Mouse (Mus musculus): ENCODE results near the gene Sez6l.

Gene Sez6l

GRCm38 (mm10) chr5:112586071-112586470, 9.1 kb upstream of the Sez6l start:
- DNase-seq (ENCODE audit: low read depth in 1 of 2, low spot score in 2 of 2): no peak

DNA sequence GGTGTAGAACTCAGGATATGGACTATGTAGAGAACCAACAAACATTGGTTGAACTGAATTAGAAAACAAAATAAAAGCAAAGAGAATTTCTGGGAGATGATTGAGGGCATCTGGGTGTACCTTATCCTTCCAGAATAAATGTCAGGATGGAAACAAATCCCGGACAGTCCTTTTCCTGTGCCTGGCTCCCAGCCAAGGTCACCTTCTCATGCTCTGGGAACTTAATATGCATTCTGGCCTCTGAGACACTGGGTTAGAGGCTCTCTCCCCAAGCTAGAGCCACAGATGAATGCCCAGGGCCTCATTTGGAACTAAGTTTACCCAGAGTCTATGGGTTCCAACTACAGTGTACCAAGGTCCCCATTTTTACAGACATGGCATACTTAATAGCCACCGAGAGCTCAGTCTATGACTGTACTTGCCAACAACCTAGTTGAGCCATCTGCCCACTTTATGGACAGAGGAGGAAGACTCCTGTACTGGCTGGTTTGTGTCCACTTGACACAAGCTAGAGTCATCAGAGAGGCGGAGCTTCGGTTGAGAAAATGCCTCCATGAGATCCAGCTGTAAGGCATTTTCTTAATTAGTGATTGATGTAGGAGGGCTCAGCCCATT, 7.3 kb upstream of the Sez6l start:
- no peak for DNase-seq (ENCODE audit: low read depth in 1 of 2, low spot score in 2 of 2)

GRCm38 (mm10) chr5:112583304-112583703, 6.3 kb upstream of the Sez6l start:
- DNase-seq (ENCODE audit: low read depth in 1 of 2, low spot score in 2 of 2): no peak

DNA sequence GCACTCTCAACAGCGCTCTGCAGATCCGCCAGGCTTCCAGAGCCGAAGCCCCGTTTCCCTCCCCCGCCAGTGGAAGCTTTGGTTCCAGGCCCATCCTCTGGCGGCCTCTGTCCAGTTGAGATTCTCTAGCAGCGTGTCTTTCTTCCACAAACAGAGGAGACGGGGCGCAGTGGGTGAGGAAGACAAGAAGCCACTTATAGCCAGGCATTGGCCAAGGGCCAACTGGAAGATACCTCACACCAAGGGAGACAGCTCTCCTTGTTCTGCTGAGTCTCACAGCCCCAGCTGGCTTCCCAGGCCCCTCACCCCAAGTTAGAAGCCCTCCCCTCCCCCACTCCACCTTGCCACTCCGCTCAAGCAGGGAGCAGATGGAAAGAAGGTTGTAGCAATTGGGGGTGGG, 765 bp upstream of the Sez6l start:
- no peak for DNase-seq (ENCODE audit: low read depth in 1 of 2, low spot score in 2 of 2)

GRCm38 (mm10) chr5:112576361-112576992, 508 bp downstream of the Sez6l start:
- no peak for DNase-seq (ENCODE audit: low read depth in 1 of 2, low spot score in 2 of 2)

GRCm38 (mm10) chr5:112575151-112575915, 1.7 kb downstream of the Sez6l start:
- DNase-seq (ENCODE audit: low read depth in 1 of 2, low spot score in 2 of 2): no peak

DNA sequence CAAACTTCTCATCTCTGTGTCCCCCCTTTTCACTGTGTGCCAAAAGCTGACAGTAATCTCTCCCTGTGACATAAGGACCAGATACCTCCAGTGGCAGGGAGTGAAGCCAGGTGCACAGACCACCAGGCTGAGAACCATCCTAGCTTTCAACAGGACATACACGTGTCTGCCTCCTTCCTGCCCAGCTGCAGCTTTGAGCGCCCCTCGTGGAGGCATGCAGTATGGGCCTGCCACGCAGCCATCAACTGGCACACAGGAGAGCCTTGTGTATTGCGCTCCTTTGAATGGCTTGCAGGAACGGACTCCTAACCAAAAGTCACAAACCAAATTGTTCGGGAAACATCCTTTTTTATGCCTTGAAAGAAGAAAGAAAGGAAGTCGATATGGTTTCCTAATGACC, 3.1 kb downstream of the Sez6l start:
- no peak for DNase-seq (ENCODE audit: low read depth in 1 of 2, low spot score in 2 of 2)

GRCm38 (mm10) chr5:112572217-112572616, 4.8 kb downstream of the Sez6l start:
- DNase-seq (ENCODE audit: low read depth in 1 of 2, low spot score in 2 of 2): no peak

DNA sequence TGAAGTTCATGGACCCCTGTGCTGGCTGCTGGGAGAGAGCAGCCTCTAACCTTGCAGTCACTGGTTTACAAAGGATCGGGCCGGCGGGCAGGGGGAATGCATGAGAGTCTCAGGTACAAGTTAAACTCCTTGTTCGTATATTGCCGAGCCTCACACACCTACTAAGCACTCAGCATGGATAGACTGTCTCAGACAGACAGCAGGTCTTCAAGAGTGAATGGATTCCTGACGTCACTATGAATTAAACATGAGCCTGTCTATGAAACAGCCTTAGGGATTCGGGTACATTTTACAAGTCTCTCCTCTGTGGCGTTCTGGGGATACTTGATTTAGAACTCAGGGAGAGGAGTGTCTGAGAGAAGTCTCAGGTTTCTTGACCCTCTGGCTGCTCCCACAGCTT, 11.5 kb downstream of the Sez6l start:
- DNase-seq (ENCODE audit: low read depth in 1 of 2, low spot score in 2 of 2): no peak

DNA sequence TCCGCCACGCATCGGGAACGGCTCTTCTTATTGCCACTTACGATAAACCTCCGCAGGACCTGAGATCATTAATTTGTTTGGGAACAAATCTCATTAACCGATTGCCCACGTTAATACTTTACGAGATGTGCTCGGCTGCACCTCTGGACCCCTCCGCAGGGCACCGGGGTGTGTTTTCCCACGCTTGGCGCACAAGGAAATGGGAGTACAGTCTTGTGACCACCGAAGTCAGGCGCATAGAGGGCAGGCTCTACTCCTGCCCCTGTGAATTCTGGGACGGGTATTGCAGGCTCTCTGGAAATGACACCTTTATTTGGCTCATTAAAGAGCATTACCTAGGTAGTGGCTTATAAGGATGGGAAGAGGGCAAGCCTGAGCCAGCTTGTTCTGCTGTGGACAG, 11.9 kb downstream of the Sez6l start:
- no peak for DNase-seq (ENCODE audit: low read depth in 1 of 2, low spot score in 2 of 2)

GRCm38 (mm10) chr5:112560869-112561499, 16.0 kb downstream of the Sez6l start:
- DNase-seq (ENCODE audit: low read depth in 1 of 2, low spot score in 2 of 2): no peak

DNA sequence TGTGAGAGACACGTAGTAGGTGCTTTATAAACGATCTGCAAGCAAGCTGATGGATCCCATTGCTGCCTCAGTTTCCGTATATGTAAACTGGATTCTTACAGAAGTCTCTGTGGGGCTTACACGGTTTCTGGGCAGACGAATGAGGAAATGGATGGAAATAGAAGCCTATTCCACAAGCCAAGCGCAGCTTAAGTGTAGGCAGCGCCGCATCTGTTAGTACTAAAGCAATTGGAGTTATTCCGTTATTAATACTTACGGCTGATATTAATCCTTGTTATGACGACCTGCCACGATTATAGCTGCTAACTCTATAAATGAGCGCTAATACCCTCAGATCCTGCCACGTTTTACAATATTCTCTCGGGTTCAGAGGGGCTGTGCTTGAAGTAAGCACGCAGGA, 16.8 kb downstream of the Sez6l start:
- no peak for DNase-seq (ENCODE audit: low read depth in 1 of 2, low spot score in 2 of 2)

DNA sequence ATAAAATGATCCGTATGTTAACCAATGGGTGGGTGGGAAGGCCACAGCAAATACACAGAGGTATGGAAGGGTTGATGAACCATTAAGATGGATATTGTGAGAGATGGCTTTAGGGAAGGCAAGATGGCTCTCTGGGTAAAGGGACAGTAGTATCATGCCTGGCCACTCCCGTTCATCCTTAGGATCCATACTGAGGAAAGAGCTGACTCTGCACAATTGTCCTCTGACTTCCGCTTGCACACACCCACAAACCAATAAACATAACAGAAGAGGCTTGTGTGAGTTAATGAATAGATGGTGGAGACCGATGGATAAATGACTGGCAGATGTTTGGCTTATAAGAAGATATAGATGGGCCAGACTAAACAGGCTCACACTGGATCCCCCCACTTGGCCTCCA, 19.6 kb downstream of the Sez6l start:
- no peak for DNase-seq (ENCODE audit: low read depth in 1 of 2, low spot score in 2 of 2)

DNA sequence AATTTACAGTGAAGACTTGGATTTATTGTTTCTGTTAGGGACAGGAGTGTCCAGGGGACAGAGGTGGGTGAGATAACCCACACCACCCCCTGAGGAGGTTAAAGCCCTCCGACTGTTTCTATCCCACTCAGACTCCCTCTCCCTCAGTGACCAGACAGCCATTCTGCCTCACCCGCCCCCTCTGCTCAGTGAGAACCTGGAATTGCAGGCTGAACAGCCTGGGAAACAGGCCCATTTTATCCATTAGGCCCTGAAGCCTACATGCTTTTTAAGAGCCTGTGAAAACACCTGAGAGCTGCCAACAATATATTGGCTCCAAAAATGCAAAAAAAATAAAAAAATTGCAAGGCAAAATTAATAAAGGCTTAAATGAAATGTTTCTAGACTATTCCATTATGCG, 20.3 kb downstream of the Sez6l start:
- no peak for DNase-seq (ENCODE audit: low read depth in 1 of 2, low spot score in 2 of 2)

DNA sequence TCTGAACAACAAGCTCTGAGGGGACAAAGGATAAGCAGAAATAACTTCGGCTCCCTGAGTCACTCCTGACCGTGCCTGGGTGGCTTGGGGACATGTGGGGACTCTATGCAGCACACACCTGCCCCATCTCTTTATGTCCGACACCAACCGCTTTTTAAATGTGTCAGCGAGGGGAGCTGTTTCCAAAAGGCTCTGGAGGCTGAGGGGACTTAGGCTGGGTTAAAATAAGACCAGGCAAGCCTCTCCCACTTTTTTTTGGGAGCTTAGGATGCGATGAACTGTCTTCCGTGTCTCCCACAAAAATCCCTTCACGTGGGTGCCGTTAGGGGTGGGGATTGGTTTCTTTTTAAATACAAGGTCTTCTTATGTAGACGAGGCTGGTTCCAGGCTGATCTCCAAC, 22.5 kb downstream of the Sez6l start:
- DNase-seq (ENCODE audit: low read depth in 1 of 2, low spot score in 2 of 2): no peak

DNA sequence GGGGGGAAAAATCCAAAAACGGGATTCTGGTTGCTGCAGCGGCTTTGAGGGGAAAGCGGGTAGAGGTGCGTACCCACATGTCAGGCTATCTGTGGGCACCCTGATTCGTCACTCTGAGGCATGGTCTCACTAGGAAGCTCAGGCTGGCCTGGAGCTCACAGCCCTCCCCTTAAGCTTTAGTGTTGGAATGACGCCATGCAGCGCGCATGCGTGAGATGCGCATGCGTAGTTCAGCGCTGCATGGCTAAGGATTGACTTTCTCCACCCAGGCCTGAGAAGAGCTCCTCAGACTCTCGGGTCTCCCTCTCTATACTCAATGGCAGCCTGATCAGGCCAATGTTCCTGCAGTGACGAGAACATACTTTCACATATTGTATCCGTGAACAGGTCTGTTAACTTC, 24.2 kb downstream of the Sez6l start:
- DNase-seq (ENCODE audit: low read depth in 1 of 2, low spot score in 2 of 2): no peak

GRCm38 (mm10) chr5:112551975-112552728, 24.8 kb downstream of the Sez6l start:
- DNase-seq (ENCODE audit: low read depth in 1 of 2, low spot score in 2 of 2): no peak

- DNase-seq (ENCODE audit: low read depth in 1 of 2, low spot score in 2 of 2): no peak
Observed at GRCm38 (mm10) chr5:112548846-112549620, 28.0 kb downstream of the Sez6l start.

- DNase-seq (ENCODE audit: low read depth in 1 of 2, low spot score in 2 of 2): no peak
Observed at GRCm38 (mm10) chr5:112546771-112547170, 30.2 kb downstream of the Sez6l start.

- DNase-seq (ENCODE audit: low read depth in 1 of 2, low spot score in 2 of 2): no peak
Observed at GRCm38 (mm10) chr5:112538295-112538694, 38.7 kb downstream of the Sez6l start.

DNA sequence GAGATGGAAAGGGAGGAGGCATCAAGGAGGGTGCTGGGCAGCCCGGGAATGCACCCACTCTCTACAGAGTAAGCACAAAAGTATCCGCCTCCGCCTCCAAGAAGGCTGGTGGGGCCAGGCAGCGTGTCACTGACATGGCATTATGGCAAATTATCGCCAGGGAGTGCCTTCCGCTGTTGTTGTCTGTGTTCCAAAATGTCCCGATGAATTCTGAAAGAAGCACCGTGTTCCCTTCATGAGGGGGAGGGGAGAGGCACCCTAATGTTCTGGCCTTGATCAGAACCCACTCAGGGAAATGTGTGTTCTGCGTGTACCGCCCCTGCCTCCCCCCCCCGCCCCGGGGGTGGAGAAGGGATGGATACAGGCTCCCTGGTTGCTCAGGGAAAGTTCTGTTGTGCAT, 41.1 kb downstream of the Sez6l start:
- DNase-seq (ENCODE audit: low read depth in 1 of 2, low spot score in 2 of 2): no peak

Data from monocyte, adult 2 months (primary cell).